Mouse (Mus musculus): ENCODE results near the gene Lzic. TPM values are rescaled to one million over a fixed set of nuclear protein-coding genes. Genes with fewer than 3 reads are reported as not detected.

Gene Lzic
- total and polyA plus RNA-seq, 3 experiments, result 25.0 to 26.2 TPM; not detected in 1

DNA sequence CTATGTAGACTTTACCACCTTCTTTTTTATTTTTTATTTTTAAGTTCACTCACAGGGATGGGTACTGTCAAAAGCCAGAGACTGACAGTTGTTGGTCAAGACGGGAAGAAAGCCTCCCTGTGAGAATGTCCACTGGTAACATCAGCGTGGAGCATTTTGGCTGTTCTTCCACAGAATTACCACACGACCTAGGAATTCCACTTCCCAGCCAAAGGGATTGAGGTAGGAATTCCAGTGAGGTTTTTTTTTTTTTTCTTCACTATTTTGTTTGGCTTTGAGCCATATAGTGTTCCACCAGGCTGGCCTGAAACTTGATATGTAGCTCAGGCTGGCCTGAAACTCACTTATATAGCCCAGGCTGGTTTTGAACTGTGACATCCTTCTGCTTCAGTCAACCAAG lies 42.6 kb upstream of the Lzic start:
- Histone ChIP-seq H3K36me3 (ENCODE audit: control insufficient read depth in 1 of 2, insufficient read depth in 2 of 2, low read length in 2 of 2) (peaks cover 0 to 25% of the 10 kb centered on the region in 2 experiments; a peak in 2 of 4 replicates), H3K4me1 (ENCODE audit: control insufficient read depth in 1 of 2, insufficient read depth in 2 of 2, low read length in 2 of 2) (peaks cover 12 to 18% of the 10 kb centered on the region in 2 experiments), H3K27me3 (ENCODE audit: control insufficient read depth in 1 of 2, insufficient read depth in 2 of 2, low read length in 2 of 2) (no peaks in the 10 kb centered on the region), H3K27ac (ENCODE audit: control insufficient read depth, low read depth, low read length) (no peak overlapping the region), H3K9me3 (replicated peaks; ENCODE audit: insufficient read depth, low read length) (no peaks in the 10 kb centered on the region), H3K9ac (ENCODE audit: control insufficient read depth, low read depth, low read length, poor library complexity, severe bottlenecking) (no peak overlapping the region), H3K79me2 (ENCODE audit: control insufficient read depth, insufficient read depth, low read length, poor library complexity) (no peaks in the 10 kb centered on the region; the same call in 1 of the 2 replicates), H3K4me3 (ENCODE audit: control insufficient read depth in 1 of 2, insufficient read depth in 1 of 2, low read depth in 2 of 2, low read length in 2 of 2) (no peak overlapping the region)
- TF ChIP-seq MYB (IDR thresholded peaks at IDR 0.05; ENCODE audit: low read depth, low read length) (no peak), ZNF384 (IDR thresholded peaks at IDR 0.05; ENCODE audit: low read depth, low read length) (peak; percentile 40; the same call in 1 of the 2 replicates)
- DNase-seq (ENCODE audit: low read depth, low spot score), result no peak

DNA sequence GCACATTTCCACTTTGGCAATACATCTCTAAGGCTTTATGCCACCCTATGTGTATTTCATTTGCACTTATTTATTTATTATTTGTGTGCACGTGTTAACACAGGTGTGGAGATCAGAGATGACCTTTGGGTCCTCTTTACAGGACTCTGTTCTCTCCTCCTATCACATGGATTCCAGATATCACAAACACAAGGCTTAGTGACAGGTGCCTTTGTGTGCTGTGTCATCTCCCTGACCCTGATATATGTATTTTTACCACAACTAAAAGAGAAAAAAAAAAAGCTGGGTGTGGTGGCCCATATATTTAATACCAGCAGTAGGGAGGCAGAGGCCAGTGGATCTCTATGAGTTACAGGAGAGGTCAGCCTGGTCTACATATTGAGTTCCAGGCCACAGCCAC lies 40.6 kb upstream of the Lzic start:
- H3K36me3 ChIP-seq (ENCODE audit: control insufficient read depth in 1 of 2, insufficient read depth in 2 of 2, low read length in 2 of 2), result peaks cover 0 to 25% of the 10 kb centered on the region in 2 experiments; a peak in 2 of 4 replicates
- peak overlapping the region; percentile 68 for H3K27ac ChIP-seq (ENCODE audit: control insufficient read depth, low read depth, low read length)
- H3K4me1 ChIP-seq (ENCODE audit: control insufficient read depth in 1 of 2, insufficient read depth in 2 of 2, low read length in 2 of 2), result peaks cover 12 to 18% of the 10 kb centered on the region in 2 experiments
- no peaks in the 10 kb centered on the region for H3K27me3 ChIP-seq (ENCODE audit: control insufficient read depth in 1 of 2, insufficient read depth in 2 of 2, low read length in 2 of 2)
- peak overlapping the region; percentile 64 for H3K9ac ChIP-seq (ENCODE audit: control insufficient read depth, low read depth, low read length, poor library complexity, severe bottlenecking)
- DNase-seq (ENCODE audit: low read depth, low spot score), result peak; percentile 38
- peak overlapping the region; percentile 52 to 67 for H3K4me3 ChIP-seq (ENCODE audit: control insufficient read depth in 1 of 2, insufficient read depth in 1 of 2, low read depth in 2 of 2, low read length in 2 of 2)
- no peaks in the 10 kb centered on the region for H3K9me3 ChIP-seq (replicated peaks; ENCODE audit: insufficient read depth, low read length)
- H3K79me2 ChIP-seq (ENCODE audit: control insufficient read depth, insufficient read depth, low read length, poor library complexity), result no peaks in the 10 kb centered on the region; the same call in 1 of the 2 replicates
- no peak for TF ChIP-seq TAL1 (IDR thresholded peaks at IDR 0.05; ENCODE audit: low read length)
- no peak for TF ChIP-seq ZC3H11A (IDR thresholded peaks at IDR 0.05; ENCODE audit: low read depth, low read length)
- TF ChIP-seq ZKSCAN1 (IDR thresholded peaks at IDR 0.05; ENCODE audit: low read depth, low read length), result no peak
- TF ChIP-seq CTCF (IDR thresholded peaks at IDR 0.05 in 2 of 3, conservative IDR thresholded peaks at IDR 0.05 in 1 of 3; ENCODE audit: control insufficient read depth in 1 of 3, insufficient read depth in 1 of 3, low read depth in 2 of 3, low read length in 3 of 3, poor library complexity in 1 of 3, severe bottlenecking in 1 of 3), result no peak
- TF ChIP-seq GABPA (IDR thresholded peaks at IDR 0.05; ENCODE audit: low read depth, low read length), result no peak
- no peak for TF ChIP-seq SMC3 (IDR thresholded peaks at IDR 0.05; ENCODE audit: low read depth, low read length)
- TF ChIP-seq CHD2 (IDR thresholded peaks at IDR 0.05; ENCODE audit: low read length), result no peak
- no peak for TF ChIP-seq JUND (IDR thresholded peaks at IDR 0.05; ENCODE audit: low read depth, low read length)
- TF ChIP-seq KAT2A (conservative IDR thresholded peaks at IDR 0.05; ENCODE audit: low read depth, low read length), result no peak
- no peak for TF ChIP-seq MAFK (IDR thresholded peaks at IDR 0.05; ENCODE audit: borderline replicate concordance, low read depth, low read length)
- TF ChIP-seq POLR2AphosphoS2 (IDR thresholded peaks at IDR 0.05; ENCODE audit: low read length), result no peak
- TF ChIP-seq E2F4 (IDR thresholded peaks at IDR 0.05; ENCODE audit: borderline replicate concordance, low read depth, low read length), result no peak
- TF ChIP-seq UBTF (IDR thresholded peaks at IDR 0.05; ENCODE audit: borderline replicate concordance, insufficient read depth, low read depth, low read length), result no peak
- TF ChIP-seq ZNF384 (IDR thresholded peaks at IDR 0.05; ENCODE audit: low read depth, low read length), result peak; percentile 75
- no peak for TF ChIP-seq CHD1 (IDR thresholded peaks at IDR 0.05; ENCODE audit: low read depth, low read length)
- no peak for TF ChIP-seq POLR2AphosphoS5 (IDR thresholded peaks at IDR 0.05; ENCODE audit: borderline replicate concordance, low read depth, low read length)
- no peak for TF ChIP-seq USF2 (IDR thresholded peaks at IDR 0.05; ENCODE audit: borderline replicate concordance in 1 of 2, insufficient read depth in 1 of 2, low read depth in 1 of 2, low read length in 2 of 2)
- TF ChIP-seq MAX (IDR thresholded peaks at IDR 0.05; ENCODE audit: low read length), result peak; percentile 46; the same call in 1 of the 2 replicates
- TF ChIP-seq EP300 (IDR thresholded peaks at IDR 0.05; ENCODE audit: low read depth in 1 of 2, low read length in 2 of 2), result peak; percentile 33 to 47; a peak in 2 of 4 replicates
- no peak for TF ChIP-seq MYB (IDR thresholded peaks at IDR 0.05; ENCODE audit: low read depth, low read length)
- TF ChIP-seq TCF12 (IDR thresholded peaks at IDR 0.05; ENCODE audit: low read depth, low read length), result no peak
- no peak for TF ChIP-seq RAD21 (IDR thresholded peaks at IDR 0.05; ENCODE audit: low read depth, low read length)
- no peak for TF ChIP-seq ZMIZ1 (IDR thresholded peaks at IDR 0.05; ENCODE audit: low read depth, low read length)
- TF ChIP-seq MXI1 (IDR thresholded peaks at IDR 0.05; ENCODE audit: low read depth, low read length), result no peak
- no peak for TF ChIP-seq ELF1 (IDR thresholded peaks at IDR 0.05; ENCODE audit: low read depth, low read length)
- no peak for TF ChIP-seq POLR2A (IDR thresholded peaks at IDR 0.05; ENCODE audit: control insufficient read depth in 1 of 2, insufficient read depth in 1 of 2, low read depth in 1 of 2, low read length in 2 of 2, poor library complexity in 1 of 2)
- no peak for TF ChIP-seq RCOR1 (IDR thresholded peaks at IDR 0.05; ENCODE audit: low read depth, low read length)
- 0 out of 2 replicates have a peak, but pooled peaks have one; percentile 29 for TF ChIP-seq SIN3A (IDR thresholded peaks at IDR 0.05; ENCODE audit: low read length)
- no peak for TF ChIP-seq MYC (IDR thresholded peaks at IDR 0.05; ENCODE audit: low read depth, low read length)
- no peak for TF ChIP-seq NRF1 (IDR thresholded peaks at IDR 0.05; ENCODE audit: insufficient read depth, low read depth, low read length, poor library complexity, severe bottlenecking)
- no peak for TF ChIP-seq NELFE (IDR thresholded peaks at IDR 0.05; ENCODE audit: low read depth, low read length)
- no peak for TF ChIP-seq BHLHE40 (IDR thresholded peaks at IDR 0.05; ENCODE audit: borderline replicate concordance, low read depth, low read length)
